Mouse (Mus musculus) E14TG2a.4 (cell line): Measurements from ENCODE around the gene Kdm2a.

Experiments used
- CTCF ChIP-seq: conservative IDR thresholded peaks from 2 replicates; pipeline ENCODE4 v1.5.1; 2014; ENCODE audit warnings: low read length
- NANOG ChIP-seq: IDR thresholded peaks from 2 replicates; pipeline ENCODE4 v1.6.1; 2014; ENCODE audit warnings: borderline replicate concordance, low read length, mixed read lengths
- POU5F1 ChIP-seq: IDR thresholded peaks from 2 replicates; pipeline ENCODE4 v1.6.1; 2014; ENCODE audit warnings: low read length, borderline replicate concordance

DNA sequence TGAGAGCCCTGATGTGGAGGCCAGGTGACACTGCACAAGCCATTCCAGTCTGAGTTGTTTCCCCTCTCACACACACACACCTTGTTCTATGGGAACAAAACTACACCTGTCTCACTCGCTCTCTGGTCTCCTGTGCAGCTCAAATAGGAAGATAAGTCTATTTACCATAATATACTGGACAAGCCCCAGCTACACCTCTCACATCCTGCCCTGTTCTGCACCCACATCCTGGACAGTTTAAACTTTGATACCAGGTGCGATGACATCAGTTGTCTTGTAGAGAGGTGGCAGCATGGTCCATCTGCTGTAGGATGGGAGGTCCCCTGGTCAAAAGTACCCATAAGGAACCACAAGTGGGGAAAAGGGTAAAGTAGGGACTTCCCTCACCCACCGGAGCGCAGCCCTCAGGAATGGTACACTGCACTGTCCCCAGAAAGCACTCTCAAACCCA is 93.2 kb downstream of the Kdm2a start:
- TF ChIP-seq CTCF (no peak), POU5F1 (no peak), NANOG (no peak)
